Mouse (Mus musculus): ENCODE data around the gene Gm765. TPM values are rescaled to one million over a fixed set of nuclear protein-coding genes. Genes with fewer than 3 reads are reported as not detected.

Gm765 gene
- not detected in 2 replicates for polyA plus RNA-seq (2015; fragmentation: Nextera tagmentation; extraction: Ambion mirVana)

GRCm38 (mm10) chr6:98342654-98343053 is at the start of gene Gm765:
Gm765 (minus strand) TSS chr6:98342754.

All from skeletal muscle tissue, postnatal 0 days (tissue).